Mouse (Mus musculus) cortical plate, adult 2 months (tissue): ENCODE measurements around the gene Olfr156.

Experiments used
- CTCF ChIP-seq: fragments of 200-500 bp; IDR thresholded peaks from 2 replicates; pipeline ENCODE4 v1.5.1; 2011; ENCODE audit warnings: mild to moderate bottlenecking, control low read depth, low read length; ENCODE audit not compliant: insufficient read depth; ENCODE audit errors: extremely low read depth
- POLR2A ChIP-seq: fragments of 200-500 bp; IDR thresholded peaks from 2 replicates; pipeline ENCODE4 v1.6.1; 2011; ENCODE audit warnings: mild to moderate bottlenecking, low read length, control low read depth; ENCODE audit not compliant: insufficient read depth; ENCODE audit errors: extremely low read depth

DNA sequence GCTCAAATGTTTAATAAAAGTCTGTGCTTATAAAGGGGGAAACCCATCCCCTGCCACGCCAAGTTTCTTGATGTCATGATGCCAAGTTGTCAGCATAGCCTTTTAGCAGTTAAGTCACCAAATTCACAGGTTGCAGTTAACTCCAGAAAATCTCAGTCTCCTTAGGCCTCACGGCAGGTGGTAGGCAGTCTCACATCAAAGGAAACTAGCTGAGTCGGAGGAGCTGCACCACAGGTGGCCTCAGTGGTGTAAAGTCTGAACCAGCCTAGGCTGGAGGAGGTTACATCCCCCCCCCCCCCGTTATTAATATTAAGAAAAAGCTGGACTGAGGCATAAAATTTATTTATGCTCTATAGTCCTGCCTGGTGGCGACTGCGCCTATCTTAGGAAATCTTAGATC is 28.4 kb downstream of the Olfr156 start:
- TF ChIP-seq CTCF (no peak), POLR2A (no peak)
